Mouse (Mus musculus): ENCODE results near the gene Trmt2a.
"Not testable (repeated sequence)": the region's sequence is repeated elsewhere in the genome, so short reads cannot be mapped to it uniquely, and the experiment has no call there.

The Trmt2a gene

GRCm38 (mm10) chr16:18268182-18268581 is 19.7 kb downstream of the Trmt2a start:
- in situ Hi-C loops (cut with MboI; ENCODE audit: unreplicated experiment in 2 of 2): loop anchor here in 1 of 2 experiments (5.0 to 10.0 kb wide), 3 partner anchors 56 to 153 kb away; no protein-coding TSS in a partner anchor

- in situ Hi-C loops (cut with MboI; ENCODE audit: unreplicated experiment in 2 of 2): loop anchor here in 1 of 2 experiments (10.0 kb wide), 1 partner anchor 340 kb away; no protein-coding TSS in a partner anchor
Observed at GRCm38 (mm10) chr16:18275166-18275565, 26.7 kb downstream of the Trmt2a start.

GRCm38 (mm10) chr16:18288166-18288565 is 39.7 kb downstream of the Trmt2a start:
- in situ Hi-C loops (cut with MboI; ENCODE audit: unreplicated experiment in 2 of 2): no loop called here

GRCm38 (mm10) chr16:18288581-18289061 is 40.1 kb downstream of the Trmt2a start:
- in situ Hi-C loops (cut with MboI; ENCODE audit: unreplicated experiment in 2 of 2): no loop called here

- in situ Hi-C loops (cut with MboI; ENCODE audit: unreplicated experiment in 2 of 2): no loop called here
Observed at GRCm38 (mm10) chr16:18289067-18289588, 40.6 kb downstream of the Trmt2a start, which contains the start of gene Dgcr8. Dgcr8 (minus strand) TSS chr16:18289246.

- in situ Hi-C loops (cut with MboI; ENCODE audit: unreplicated experiment in 2 of 2): not testable (repeated sequence)
Observed at GRCm38 (mm10) chr16:18289614-18290013, 41.1 kb downstream of the Trmt2a start.

All from v-Abl transformed pro-B cells (cell line).